Mouse (Mus musculus): ENCODE data around the gene Nenf. TPM values are rescaled to one million over a fixed set of nuclear protein-coding genes. Genes with fewer than 3 reads are reported as not detected.

The Nenf gene
- polyA plus RNA-seq (2014; fragmentation: Nextera tagmentation; extraction: Ambion mirVana) = 74.3 and 77.8 TPM in 2 replicates

DNA sequence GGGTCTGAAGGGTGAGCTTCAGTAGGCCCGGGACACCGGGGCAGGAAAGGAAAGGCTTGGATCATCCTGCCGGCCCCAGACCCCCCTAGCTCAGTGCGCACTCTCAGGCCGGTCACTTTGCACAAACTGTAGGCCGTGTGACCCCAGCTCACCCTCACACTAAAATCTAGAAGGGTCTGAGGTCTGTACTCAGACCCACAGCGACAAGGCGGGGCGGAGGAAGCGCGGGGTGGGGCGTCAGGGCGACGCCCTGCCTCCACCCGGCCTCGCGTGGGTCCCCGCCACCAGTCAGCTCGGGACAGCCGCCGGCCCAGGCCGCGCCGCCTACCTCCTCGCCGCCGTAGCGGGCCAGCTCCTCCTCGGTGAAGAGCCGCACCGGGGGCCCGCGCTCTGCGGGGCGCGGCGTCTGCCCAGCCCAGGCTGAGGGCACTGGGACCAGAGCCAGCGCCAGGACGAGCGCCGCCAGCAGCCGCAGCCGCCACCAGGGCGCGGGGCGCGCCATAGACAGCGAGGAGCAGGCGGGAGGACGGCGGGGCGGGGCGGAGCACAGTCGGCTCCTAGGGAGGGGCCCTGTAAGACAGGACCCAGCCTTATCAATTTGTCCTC lies at the start of gene Nenf:
Gene Nenf, minus strand, starts transcription at position 604 of the 606 bp plus-strand sequence.
- WGBS = 1% methylated on average over 54 of the region's 54 CpGs
- no peaks in the 10 kb centered on the region for H3K36me3 ChIP-seq (replicated peaks; ENCODE audit: control insufficient read depth, insufficient read depth, low read depth, low read length)
- peak within 1 kb of the TSS; percentile 71 for H3K4me3 ChIP-seq (ENCODE audit: low read depth, low read length)
- ATAC-seq (replicated peaks; ENCODE audit: insufficient number of reproducible peaks, low FRiP score, low TSS enrichment, low read depth) = peak; percentile 93
- peak; percentile 76 for DNase-seq (ENCODE audit: low spot score)
- H3K9me3 ChIP-seq (replicated peaks; ENCODE audit: control insufficient read depth, low read length) = no peaks in the 10 kb centered on the region
- no peaks in the 10 kb centered on the region; the same call in 1 of the 2 replicates for H3K4me1 ChIP-seq (ENCODE audit: control insufficient read depth, insufficient read depth, low read length)
- no peak within 1 kb of the TSS; the same call in 1 of the 2 replicates for H3K27ac ChIP-seq (replicated peaks; ENCODE audit: low read depth, low read length)
- H3K9ac ChIP-seq (replicated peaks; ENCODE audit: low read length) = peak within 1 kb of the TSS; percentile 96
- H3K4me2 ChIP-seq (ENCODE audit: low read depth, low read length) = peak within 1 kb of the TSS; percentile 86
- H3K27me3 ChIP-seq (ENCODE audit: control insufficient read depth, insufficient read depth, low read length) = no peaks in the 10 kb centered on the region

DNA sequence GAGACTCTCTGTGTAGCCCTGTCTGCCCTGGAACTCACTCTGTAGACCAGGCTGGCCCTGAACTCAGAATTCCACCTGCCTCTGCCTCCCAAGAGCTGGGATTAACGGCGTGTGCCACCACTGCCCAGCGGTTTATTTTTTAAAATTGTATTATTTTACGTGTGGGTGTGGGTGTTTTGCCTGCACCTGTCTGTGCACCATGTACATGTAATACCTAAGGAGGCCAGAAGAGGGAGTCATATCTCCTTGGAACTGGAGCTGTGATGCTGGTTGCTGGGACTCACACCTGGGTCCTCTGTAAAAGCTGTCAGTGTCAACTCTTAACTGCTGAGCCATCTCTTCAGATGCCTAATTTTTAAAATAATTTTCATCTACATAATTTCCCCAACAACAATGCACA lies 46.5 kb upstream of the Nenf start:
- no peak overlapping the region for H3K4me3 ChIP-seq (ENCODE audit: low read depth, low read length)
- no peak for ATAC-seq (replicated peaks; ENCODE audit: insufficient number of reproducible peaks, low FRiP score, low TSS enrichment, low read depth)
- H3K4me2 ChIP-seq (ENCODE audit: low read depth, low read length) = no peak overlapping the region
- H3K4me1 ChIP-seq (ENCODE audit: control insufficient read depth, insufficient read depth, low read length) = no peaks in the 10 kb centered on the region
- H3K27ac ChIP-seq (replicated peaks; ENCODE audit: low read depth, low read length) = no peak overlapping the region
- no peaks in the 10 kb centered on the region for H3K27me3 ChIP-seq (ENCODE audit: control insufficient read depth, insufficient read depth, low read length)
- WGBS = 58% methylated on average over 4 of the region's 4 CpGs
- H3K36me3 ChIP-seq (replicated peaks; ENCODE audit: control insufficient read depth, insufficient read depth, low read depth, low read length) = no peaks in the 10 kb centered on the region
- peak; percentile 40 for DNase-seq (ENCODE audit: low spot score)
- no peak overlapping the region for H3K9ac ChIP-seq (replicated peaks; ENCODE audit: low read length)
- no peaks in the 10 kb centered on the region for H3K9me3 ChIP-seq (replicated peaks; ENCODE audit: control insufficient read depth, low read length)

DNA sequence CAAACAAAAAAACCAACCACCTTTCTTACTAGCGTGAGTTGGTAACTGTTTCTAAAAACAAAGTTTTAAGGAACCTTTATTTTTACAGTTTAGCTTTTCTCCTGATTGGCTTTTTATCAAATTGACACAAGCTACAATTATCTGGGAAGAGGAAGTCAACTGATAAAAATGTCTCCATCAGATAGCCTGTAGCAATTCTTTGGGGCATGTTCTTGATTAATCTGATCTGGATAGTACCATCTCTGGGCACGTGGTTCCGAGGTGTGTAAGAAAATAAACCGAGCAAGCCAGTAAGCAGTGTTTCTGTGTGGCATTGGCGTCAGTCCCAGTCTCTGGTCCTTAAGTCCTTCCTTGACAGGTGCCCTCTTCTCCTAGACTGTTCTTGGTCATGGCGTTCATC lies 44.4 kb upstream of the Nenf start:
- no peak overlapping the region for H3K4me3 ChIP-seq (ENCODE audit: low read depth, low read length)
- WGBS = 90% methylated on average over 6 of the region's 6 CpGs
- no peaks in the 10 kb centered on the region for H3K27me3 ChIP-seq (ENCODE audit: control insufficient read depth, insufficient read depth, low read length)
- H3K27ac ChIP-seq (replicated peaks; ENCODE audit: low read depth, low read length) = no peak overlapping the region
- no peaks in the 10 kb centered on the region for H3K36me3 ChIP-seq (replicated peaks; ENCODE audit: control insufficient read depth, insufficient read depth, low read depth, low read length)
- DNase-seq (ENCODE audit: low spot score) (no peak), ATAC-seq (replicated peaks; ENCODE audit: insufficient number of reproducible peaks, low FRiP score, low TSS enrichment, low read depth) (no peak)
- no peaks in the 10 kb centered on the region for H3K4me1 ChIP-seq (ENCODE audit: control insufficient read depth, insufficient read depth, low read length)
- no peaks in the 10 kb centered on the region for H3K9me3 ChIP-seq (replicated peaks; ENCODE audit: control insufficient read depth, low read length)
- H3K9ac ChIP-seq (replicated peaks; ENCODE audit: low read length) = no peak overlapping the region
- H3K4me2 ChIP-seq (ENCODE audit: low read depth, low read length) = no peak overlapping the region

DNA sequence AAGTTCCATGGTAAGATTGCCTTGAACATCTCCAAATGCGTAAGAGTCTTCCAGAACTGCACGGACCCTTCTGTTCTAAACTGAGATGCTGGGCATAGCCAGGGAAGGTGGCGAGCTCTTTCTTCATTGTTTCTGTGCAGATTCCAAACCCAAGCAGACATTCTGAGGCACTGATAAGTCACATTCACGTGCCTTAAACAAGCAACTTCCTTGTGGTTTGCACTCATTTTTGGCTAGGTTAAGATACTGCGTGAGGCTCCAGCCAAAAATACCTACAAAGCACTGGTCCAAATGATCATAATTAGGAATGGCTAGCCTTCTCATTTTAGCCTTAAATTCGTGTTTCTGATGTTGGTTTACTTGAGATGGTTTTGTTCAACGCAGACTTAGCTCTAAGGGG lies 41.5 kb upstream of the Nenf start:
- no peaks in the 10 kb centered on the region for H3K36me3 ChIP-seq (replicated peaks; ENCODE audit: control insufficient read depth, insufficient read depth, low read depth, low read length)
- no peak for DNase-seq (ENCODE audit: low spot score)
- WGBS = 89% methylated on average over 7 of the region's 7 CpGs
- no peaks in the 10 kb centered on the region for H3K27me3 ChIP-seq (ENCODE audit: control insufficient read depth, insufficient read depth, low read length)
- ATAC-seq (replicated peaks; ENCODE audit: insufficient number of reproducible peaks, low FRiP score, low TSS enrichment, low read depth) = no peak
- no peak overlapping the region for H3K4me3 ChIP-seq (ENCODE audit: low read depth, low read length)
- no peaks in the 10 kb centered on the region for H3K4me1 ChIP-seq (ENCODE audit: control insufficient read depth, insufficient read depth, low read length)
- H3K9ac ChIP-seq (replicated peaks; ENCODE audit: low read length) = no peak overlapping the region
- H3K27ac ChIP-seq (replicated peaks; ENCODE audit: low read depth, low read length) = no peak overlapping the region
- no peaks in the 10 kb centered on the region for H3K9me3 ChIP-seq (replicated peaks; ENCODE audit: control insufficient read depth, low read length)
- H3K4me2 ChIP-seq (ENCODE audit: low read depth, low read length) = no peak overlapping the region

DNA sequence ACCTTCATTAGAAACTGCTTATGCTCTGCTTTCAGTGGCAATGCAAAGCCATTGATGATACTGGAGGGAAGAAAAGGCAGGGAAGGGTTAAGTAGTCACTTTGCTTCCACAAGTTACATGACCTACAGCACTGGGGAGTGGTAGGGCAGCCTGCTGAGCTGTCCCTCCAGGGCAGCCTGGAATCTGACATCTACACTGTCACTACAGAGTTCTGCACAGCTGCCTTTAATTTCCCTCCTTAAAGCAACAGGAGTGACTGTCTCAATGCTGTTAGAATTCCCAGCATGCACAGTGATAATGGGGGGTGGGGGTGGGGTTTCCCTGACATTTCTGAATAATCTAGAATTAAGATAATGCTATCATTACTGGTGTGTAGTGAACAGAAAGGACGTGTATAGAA lies 38.9 kb upstream of the Nenf start:
- H3K9me3 ChIP-seq (replicated peaks; ENCODE audit: control insufficient read depth, low read length) = no peaks in the 10 kb centered on the region
- no peaks in the 10 kb centered on the region for H3K4me1 ChIP-seq (ENCODE audit: control insufficient read depth, insufficient read depth, low read length)
- ATAC-seq (replicated peaks; ENCODE audit: insufficient number of reproducible peaks, low FRiP score, low TSS enrichment, low read depth) = no peak
- H3K27ac ChIP-seq (replicated peaks; ENCODE audit: low read depth, low read length) = no peak overlapping the region
- H3K36me3 ChIP-seq (replicated peaks; ENCODE audit: control insufficient read depth, insufficient read depth, low read depth, low read length) = no peaks in the 10 kb centered on the region
- H3K27me3 ChIP-seq (ENCODE audit: control insufficient read depth, insufficient read depth, low read length) = no peaks in the 10 kb centered on the region
- 33% methylated on average over 1 of the region's 1 CpGs for WGBS
- H3K4me2 ChIP-seq (ENCODE audit: low read depth, low read length) = no peak overlapping the region
- H3K4me3 ChIP-seq (ENCODE audit: low read depth, low read length) = no peak overlapping the region
- no peak overlapping the region for H3K9ac ChIP-seq (replicated peaks; ENCODE audit: low read length)
- DNase-seq (ENCODE audit: low spot score) = peak; percentile 73

DNA sequence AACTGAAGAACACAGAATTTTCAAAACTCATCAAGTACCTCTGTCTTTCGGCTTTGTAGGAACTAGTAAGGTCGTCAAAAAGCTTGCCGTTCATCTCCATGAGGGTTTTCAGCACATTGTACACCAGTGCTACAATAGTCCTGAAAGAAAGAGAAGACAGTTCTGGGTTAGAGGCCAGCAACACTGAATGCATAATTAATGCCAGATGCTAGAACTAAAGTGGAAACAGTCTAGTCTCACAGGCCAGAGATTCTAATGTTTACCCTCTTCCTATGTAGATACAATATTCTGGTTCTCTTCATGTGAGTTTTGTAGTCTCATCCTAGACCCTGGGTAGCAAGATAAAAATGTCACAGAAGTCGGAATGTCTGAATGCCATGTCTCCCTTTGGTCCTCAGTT lies 35.8 kb upstream of the Nenf start:
- 41% methylated on average over 4 of the region's 4 CpGs for WGBS
- Histone ChIP-seq H3K9me3 (replicated peaks; ENCODE audit: control insufficient read depth, low read length) (no peaks in the 10 kb centered on the region), H3K9ac (replicated peaks; ENCODE audit: low read length) (no peak overlapping the region), H3K4me1 (ENCODE audit: control insufficient read depth, insufficient read depth, low read length) (no peaks in the 10 kb centered on the region), H3K27me3 (ENCODE audit: control insufficient read depth, insufficient read depth, low read length) (no peaks in the 10 kb centered on the region), H3K4me2 (ENCODE audit: low read depth, low read length) (no peak overlapping the region), H3K27ac (replicated peaks; ENCODE audit: low read depth, low read length) (no peak overlapping the region), H3K4me3 (ENCODE audit: low read depth, low read length) (no peak overlapping the region), H3K36me3 (replicated peaks; ENCODE audit: control insufficient read depth, insufficient read depth, low read depth, low read length) (no peaks in the 10 kb centered on the region; the same call in 1 of the 2 replicates)
- DNase-seq (ENCODE audit: low spot score) (peak; percentile 74), ATAC-seq (replicated peaks; ENCODE audit: insufficient number of reproducible peaks, low FRiP score, low TSS enrichment, low read depth) (no peak)

DNA sequence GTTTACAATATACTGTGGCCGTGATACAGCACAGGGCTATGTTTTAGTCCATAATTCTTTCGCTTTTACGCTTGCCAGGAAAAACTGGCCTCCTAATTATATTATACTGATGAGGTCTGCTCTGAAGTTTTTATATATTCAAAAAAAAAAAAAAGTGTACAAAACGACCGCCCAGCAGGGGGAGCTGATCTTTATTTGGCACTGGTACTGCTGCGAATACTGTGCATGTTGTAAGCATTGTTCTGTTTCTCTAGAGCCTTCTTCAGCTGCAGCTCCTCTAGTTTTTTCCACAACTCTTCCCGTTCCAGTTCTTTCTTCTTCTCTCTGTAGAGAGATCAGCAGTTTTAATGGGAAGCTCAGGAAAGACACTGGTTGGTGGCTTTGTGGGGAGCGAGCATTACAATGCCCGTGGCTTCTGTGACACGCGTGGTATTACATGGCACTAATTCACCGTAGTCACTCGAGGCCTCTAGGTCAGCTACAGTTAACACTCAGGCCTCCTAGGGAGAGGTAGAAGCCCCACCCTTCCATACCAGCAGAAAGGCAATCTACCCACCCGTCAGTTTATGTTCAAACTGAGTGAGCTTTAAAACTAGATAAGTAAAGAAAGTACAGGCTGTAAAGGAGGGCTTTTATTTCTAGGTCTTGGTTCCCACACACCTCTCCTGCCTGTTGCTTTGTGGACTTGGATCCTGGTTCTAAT lies 34.9 kb upstream of the Nenf start:
- H3K27ac ChIP-seq (replicated peaks; ENCODE audit: low read depth, low read length) = no peak overlapping the region
- H3K36me3 ChIP-seq (replicated peaks; ENCODE audit: control insufficient read depth, insufficient read depth, low read depth, low read length) = no peaks in the 10 kb centered on the region; the same call in 1 of the 2 replicates
- peak; percentile 84 for DNase-seq (ENCODE audit: low spot score)

DNA sequence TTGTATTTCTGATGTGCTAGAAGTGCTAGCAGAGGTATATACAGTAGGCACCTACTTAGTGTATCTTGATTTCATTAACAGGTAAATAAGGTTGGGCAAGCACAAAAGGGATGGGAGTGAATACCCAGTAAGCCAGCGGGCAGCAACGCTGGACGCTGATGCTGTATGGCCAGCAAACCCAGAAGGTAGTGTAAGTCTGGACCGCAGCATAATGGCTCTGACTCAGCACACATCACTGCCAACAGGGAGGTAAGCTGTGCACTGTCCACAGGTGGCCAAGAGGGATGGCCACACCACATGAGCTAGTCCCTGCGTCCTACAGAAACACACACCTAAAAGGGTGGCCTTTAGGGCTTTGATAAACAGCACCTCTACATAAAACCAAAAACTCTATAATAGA lies 32.4 kb upstream of the Nenf start:
- Histone ChIP-seq H3K36me3 (replicated peaks; ENCODE audit: control insufficient read depth, insufficient read depth, low read depth, low read length) (no peaks in the 10 kb centered on the region; the same call in none of the 2 replicates), H3K4me1 (ENCODE audit: control insufficient read depth, insufficient read depth, low read length) (no peaks in the 10 kb centered on the region), H3K27ac (replicated peaks; ENCODE audit: low read depth, low read length) (no peak overlapping the region), H3K9ac (replicated peaks; ENCODE audit: low read length) (no peak overlapping the region), H3K4me2 (ENCODE audit: low read depth, low read length) (no peak overlapping the region), H3K27me3 (ENCODE audit: control insufficient read depth, insufficient read depth, low read length) (no peaks in the 10 kb centered on the region), H3K4me3 (ENCODE audit: low read depth, low read length) (no peak overlapping the region), H3K9me3 (replicated peaks; ENCODE audit: control insufficient read depth, low read length) (no peaks in the 10 kb centered on the region)
- no peak for ATAC-seq (replicated peaks; ENCODE audit: insufficient number of reproducible peaks, low FRiP score, low TSS enrichment, low read depth)
- 94% methylated on average over 5 of the region's 5 CpGs for WGBS
- no peak for DNase-seq (ENCODE audit: low spot score)

More for the DNA sequence above, 34.9 kb upstream of the Nenf start:
- Histone ChIP-seq H3K4me3 (ENCODE audit: low read depth, low read length) (no peak overlapping the region), H3K27me3 (ENCODE audit: control insufficient read depth, insufficient read depth, low read length) (no peaks in the 10 kb centered on the region), H3K9me3 (replicated peaks; ENCODE audit: control insufficient read depth, low read length) (no peaks in the 10 kb centered on the region), H3K4me1 (ENCODE audit: control insufficient read depth, insufficient read depth, low read length) (no peaks in the 10 kb centered on the region), H3K9ac (replicated peaks; ENCODE audit: low read length) (no peak overlapping the region), H3K4me2 (ENCODE audit: low read depth, low read length) (no peak overlapping the region)
- no peak for ATAC-seq (replicated peaks; ENCODE audit: insufficient number of reproducible peaks, low FRiP score, low TSS enrichment, low read depth)
- WGBS = 61% methylated on average over 14 of the region's 14 CpGs
